Mouse (Mus musculus): ENCODE measurements around the gene Gmcl1.

DNA sequence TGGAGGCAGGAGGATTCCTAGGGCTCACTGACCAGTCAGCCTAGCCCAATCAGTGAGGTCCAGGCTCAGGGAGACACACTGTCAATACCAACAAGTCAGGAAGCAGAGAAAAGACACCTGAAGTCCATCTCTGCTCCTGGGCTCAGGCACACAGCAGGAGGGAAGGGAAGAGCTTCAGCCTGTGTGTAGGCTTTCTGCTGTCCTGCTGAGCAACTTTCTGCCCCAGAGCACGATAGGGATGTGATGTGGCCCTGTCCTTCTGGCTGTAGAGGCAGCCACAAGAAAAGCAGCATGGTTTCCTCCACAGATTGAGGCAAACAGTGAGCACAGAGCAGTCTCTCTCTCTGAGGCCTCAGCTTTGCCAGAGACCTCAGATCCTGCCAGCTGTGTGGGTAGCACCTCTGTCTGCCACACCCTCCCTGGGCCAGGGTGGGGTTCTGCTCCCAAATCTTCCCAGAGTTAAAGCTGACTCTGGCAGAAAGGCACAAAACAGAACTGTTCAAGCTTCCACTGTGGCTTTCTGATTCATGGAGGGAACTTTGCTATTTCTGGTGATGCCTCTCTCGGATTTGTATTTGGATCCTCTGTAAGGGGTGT lies 48.3 kb upstream of the Gmcl1 start:
- no peak for TF ChIP-seq E2F4 (IDR thresholded peaks at IDR 0.05; ENCODE audit: borderline replicate concordance, low read depth, low read length)
- TF ChIP-seq KAT2A (conservative IDR thresholded peaks at IDR 0.05; ENCODE audit: low read depth, low read length), result no peak
- no peak for TF ChIP-seq POLR2A (IDR thresholded peaks at IDR 0.05; ENCODE audit: control insufficient read depth in 1 of 2, insufficient read depth in 1 of 2, low read depth in 1 of 2, low read length in 2 of 2, poor library complexity in 1 of 2)
- no peak for TF ChIP-seq CTCF (IDR thresholded peaks at IDR 0.05 in 2 of 3, conservative IDR thresholded peaks at IDR 0.05 in 1 of 3; ENCODE audit: control insufficient read depth in 1 of 3, insufficient read depth in 1 of 3, low read depth in 2 of 3, low read length in 3 of 3, poor library complexity in 1 of 3, severe bottlenecking in 1 of 3)
- TF ChIP-seq EP300 (IDR thresholded peaks at IDR 0.05; ENCODE audit: low read depth in 1 of 2, low read length in 2 of 2), result no peak
- no peak for TF ChIP-seq TCF12 (IDR thresholded peaks at IDR 0.05; ENCODE audit: low read depth, low read length)
- no peak for TF ChIP-seq SIN3A (IDR thresholded peaks at IDR 0.05; ENCODE audit: low read length)
- no peak for TF ChIP-seq ZC3H11A (IDR thresholded peaks at IDR 0.05; ENCODE audit: low read depth, low read length)
- no peak for TF ChIP-seq TBP (IDR thresholded peaks at IDR 0.05; ENCODE audit: low read depth, low read length)
- no peak for TF ChIP-seq CHD1 (IDR thresholded peaks at IDR 0.05; ENCODE audit: low read depth, low read length)
- TF ChIP-seq MXI1 (IDR thresholded peaks at IDR 0.05; ENCODE audit: low read depth, low read length), result no peak
- no peak for TF ChIP-seq GATA1 (IDR thresholded peaks at IDR 0.05; ENCODE audit: low read depth, low read length)

Data from MEL (cell line).